Mouse (Mus musculus) intestine, embryonic 15.5 days (tissue): ENCODE data around the gene Zdhhc19. TPM values are rescaled to one million over a fixed set of nuclear protein-coding genes. Genes with fewer than 3 reads are reported as not detected.

Experiments used
- ATAC-seq: fragments of 200-750 bp; cut with Nextera tagmentation; 2 replicates; pipeline ENCODE4 v1.8.0; 2017; ENCODE audit warnings: moderate TSS enrichment, moderate library complexity
- H3K27ac ChIP-seq: fragments of 300-500 bp; sonication (generic); 2 replicates; pipeline ENCODE4 v1.5.1; 2015; ENCODE audit warnings: mild to moderate bottlenecking, inconsistent platforms
- H3K27me3 ChIP-seq: fragments of 300-500 bp; sonication (generic); replicated peaks from 2 replicates; pipeline ENCODE4 v1.6.1; 2015; ENCODE audit warnings: inconsistent platforms
- H3K36me3 ChIP-seq: fragments of 300-500 bp; sonication (generic); 2 replicates; pipeline ENCODE4 v1.6.1; 2015; ENCODE audit warnings: inconsistent platforms
- H3K4me1 ChIP-seq: fragments of 300-500 bp; sonication (generic); replicated peaks from 2 replicates; pipeline ENCODE4 v1.6.1; 2015; ENCODE audit warnings: inconsistent platforms
- H3K4me2 ChIP-seq: fragments of 300-500 bp; sonication (generic); replicated peaks from 2 replicates; pipeline ENCODE4 v1.6.1; 2015; ENCODE audit warnings: mild to moderate bottlenecking, inconsistent platforms
- H3K4me3 ChIP-seq: fragments of 300-500 bp; sonication (generic); replicated peaks from 2 replicates; pipeline ENCODE4 v1.5.1; 2015; ENCODE audit warnings: inconsistent platforms
- H3K9ac ChIP-seq: fragments of 300-500 bp; sonication (generic); 2 replicates; pipeline ENCODE4 v1.6.1; 2015; ENCODE audit warnings: inconsistent platforms
- H3K9me3 ChIP-seq: fragments of 300-500 bp; sonication (generic); 2 replicates; pipeline ENCODE4 v1.6.1; 2016; ENCODE audit warnings: inconsistent platforms
- WGBS: fragments of 180-500 bp; shearing (Covaris S2); methylation state at CpG from one replicate; pipeline ENCODE4 v1.1.7; 2015; 5-methylcytosine and 5-hydroxymethylcytosine counted together
- polyA plus RNA-seq: library from polyadenylated mRNA; unstranded; fragments of >200 nt; fragmentation: Nextera tagmentation; extraction: Ambion mirVana; gene quantifications from 2 replicates; pipeline ENCODE4 v1.2.1, GENCODE M21; 2015

Gene Zdhhc19
- polyA plus RNA-seq, 1 experiment from 2014 or later, result 1.1 TPM

- 85% methylated on average over 4 of the region's 4 CpGs for WGBS
Measured at GRCm38 (mm10) chr16:32586482-32586881, 90.4 kb downstream of the Zdhhc19 start.

GRCm38 (mm10) chr16:32588568-32588967 lies 92.5 kb downstream of the Zdhhc19 start:
- no peak overlapping the region for H3K9ac ChIP-seq
- no peak overlapping the region for H3K27ac ChIP-seq
- no peaks in the 10 kb centered on the region for H3K27me3 ChIP-seq
- H3K4me1 ChIP-seq, result no peaks in the 10 kb centered on the region
- no peaks in the 10 kb centered on the region for H3K36me3 ChIP-seq
- no peak overlapping the region for H3K4me3 ChIP-seq
- ATAC-seq, result peak; percentile 47; the same call in 1 of the 2 replicates
- H3K4me2 ChIP-seq, result no peak overlapping the region
- H3K9me3 ChIP-seq, result no peaks in the 10 kb centered on the region
- 81% methylated on average over 3 of the region's 3 CpGs for WGBS

More at GRCm38 (mm10) chr16:32586482-32586881, 90.4 kb downstream of the Zdhhc19 start:
- H3K4me2 ChIP-seq, result no peak overlapping the region
- no peaks in the 10 kb centered on the region for H3K4me1 ChIP-seq
- no peaks in the 10 kb centered on the region for H3K27me3 ChIP-seq
- no peaks in the 10 kb centered on the region for H3K36me3 ChIP-seq
- no peak for ATAC-seq
- H3K4me3 ChIP-seq, result no peak overlapping the region
- H3K9ac ChIP-seq, result no peak overlapping the region
- H3K9me3 ChIP-seq, result no peaks in the 10 kb centered on the region
- no peak overlapping the region for H3K27ac ChIP-seq

GRCm38 (mm10) chr16:32591521-32591920 lies 95.5 kb downstream of the Zdhhc19 start:
- H3K4me1 ChIP-seq, result no peaks in the 10 kb centered on the region
- no peak overlapping the region for H3K9ac ChIP-seq
- no peaks in the 10 kb centered on the region for H3K9me3 ChIP-seq
- ATAC-seq, result no peak
- H3K36me3 ChIP-seq, result no peaks in the 10 kb centered on the region
- H3K4me3 ChIP-seq, result no peak overlapping the region
- H3K27ac ChIP-seq, result no peak overlapping the region
- WGBS, result 87% methylated on average over 8 of the region's 8 CpGs
- no peaks in the 10 kb centered on the region for H3K27me3 ChIP-seq
- no peak overlapping the region for H3K4me2 ChIP-seq

GRCm38 (mm10) chr16:32593283-32593805 lies 97.3 kb downstream of the Zdhhc19 start:
- WGBS, result 82% methylated on average over 5 of the region's 5 CpGs
- ATAC-seq, result no peak
- no peak overlapping the region for H3K27ac ChIP-seq
- H3K4me2 ChIP-seq, result no peak overlapping the region
- H3K4me1 ChIP-seq, result no peaks in the 10 kb centered on the region
- H3K27me3 ChIP-seq, result no peaks in the 10 kb centered on the region
- H3K4me3 ChIP-seq, result no peak overlapping the region
- no peaks in the 10 kb centered on the region for H3K9me3 ChIP-seq
- no peak overlapping the region for H3K9ac ChIP-seq
- no peaks in the 10 kb centered on the region for H3K36me3 ChIP-seq

DNA sequence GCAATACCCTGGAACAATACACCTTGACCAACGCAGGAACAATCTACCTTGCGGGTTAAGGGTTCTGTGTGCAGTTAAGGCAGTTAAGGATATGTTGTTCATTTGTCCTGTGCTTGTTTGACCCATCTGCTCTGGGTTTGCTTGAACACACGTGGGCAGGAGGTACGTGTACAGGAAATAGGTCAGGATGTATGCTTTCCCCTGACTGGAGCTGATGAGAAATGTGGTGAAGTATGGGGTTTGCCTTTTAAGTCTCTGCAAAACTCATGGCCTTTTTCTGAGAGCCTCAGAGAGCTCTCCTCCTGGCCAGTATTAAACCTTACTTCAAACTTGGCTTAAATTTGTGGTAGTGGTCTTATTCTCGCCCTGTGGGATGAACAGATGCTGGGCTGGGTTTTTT lies 97.9 kb downstream of the Zdhhc19 start:
- WGBS, result 75% methylated on average over 5 of the region's 5 CpGs
- no peak for ATAC-seq

DNA sequence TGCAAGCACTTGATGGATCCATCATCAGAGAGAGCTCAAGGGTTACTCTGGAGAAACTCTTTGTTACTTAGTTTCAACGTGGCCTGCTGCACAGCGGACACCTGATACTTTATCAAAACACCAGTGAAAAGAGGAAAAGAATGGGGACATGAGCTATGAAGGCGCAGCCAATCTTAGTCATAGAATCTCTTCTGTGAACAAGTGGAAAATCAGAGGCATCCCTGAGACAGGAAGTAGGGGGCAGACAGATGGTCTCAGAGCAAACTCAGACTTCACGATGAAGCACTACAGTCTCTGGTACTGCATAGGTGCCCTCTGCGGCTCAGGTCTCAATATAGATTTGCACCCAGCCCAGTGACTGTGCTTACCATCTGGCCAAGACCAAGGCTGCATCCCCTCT lies 98.6 kb downstream of the Zdhhc19 start:
- Histone ChIP-seq H3K27ac (no peak overlapping the region), H3K36me3 (no peaks in the 10 kb centered on the region), H3K9ac (no peak overlapping the region), H3K9me3 (no peaks in the 10 kb centered on the region), H3K4me2 (no peak overlapping the region), H3K4me3 (no peak overlapping the region), H3K4me1 (no peaks in the 10 kb centered on the region), H3K27me3 (no peaks in the 10 kb centered on the region)
- WGBS, result 83% methylated on average over 5 of the region's 5 CpGs
- no peak for ATAC-seq

More for the DNA sequence above, 97.9 kb downstream of the Zdhhc19 start:
- no peaks in the 10 kb centered on the region for H3K27me3 ChIP-seq
- H3K9ac ChIP-seq, result no peak overlapping the region
- no peaks in the 10 kb centered on the region for H3K9me3 ChIP-seq
- H3K36me3 ChIP-seq, result no peaks in the 10 kb centered on the region
- no peaks in the 10 kb centered on the region for H3K4me1 ChIP-seq
- no peak overlapping the region for H3K4me2 ChIP-seq
- no peak overlapping the region for H3K27ac ChIP-seq
- no peak overlapping the region for H3K4me3 ChIP-seq

DNA sequence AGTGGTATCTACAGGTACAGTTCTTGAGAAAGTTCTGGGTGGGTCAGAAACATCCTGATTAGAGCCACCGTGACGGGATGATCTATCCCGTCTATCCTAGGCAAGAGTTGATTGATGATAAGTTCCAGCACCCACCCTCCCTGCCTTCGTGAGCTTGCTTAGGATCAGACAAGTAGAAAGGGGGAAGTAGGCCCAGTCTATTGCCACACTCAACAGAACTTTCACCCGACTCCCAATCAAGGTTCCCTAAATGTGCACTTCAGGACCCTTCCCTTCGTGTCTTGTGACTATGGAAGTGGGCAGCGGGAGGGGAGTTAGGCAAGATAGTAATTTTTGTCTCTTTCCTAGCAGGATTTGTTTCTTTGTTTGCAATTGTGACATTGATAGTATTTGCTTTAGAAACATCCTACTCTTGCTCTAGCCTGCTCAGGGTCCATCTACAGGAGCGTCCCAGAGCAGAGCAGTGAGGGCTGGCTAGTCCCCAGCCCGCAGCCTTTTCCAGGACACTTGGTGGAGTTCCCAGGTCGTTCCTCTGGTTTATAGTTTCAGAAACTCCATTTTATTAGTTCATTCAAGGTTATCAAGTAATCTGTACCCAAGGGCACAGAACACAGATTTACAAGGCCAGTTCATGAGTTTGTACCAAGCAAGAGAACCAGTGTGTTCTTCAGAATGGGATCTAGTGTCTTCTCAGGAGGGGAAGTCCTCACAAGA lies 99.2 kb downstream of the Zdhhc19 start:
- WGBS, result 80% methylated on average over 10 of the region's 10 CpGs

GRCm38 (mm10) chr16:32597909-32598381 lies 101.9 kb downstream of the Zdhhc19 start:
- Histone ChIP-seq H3K4me1 (no peaks in the 10 kb centered on the region), H3K9me3 (no peaks in the 10 kb centered on the region), H3K36me3 (no peaks in the 10 kb centered on the region), H3K4me3 (no peak overlapping the region), H3K4me2 (no peak overlapping the region), H3K27ac (no peak overlapping the region), H3K27me3 (no peaks in the 10 kb centered on the region), H3K9ac (no peak overlapping the region)
- WGBS, result 41% methylated on average over 4 of the region's 4 CpGs
- ATAC-seq, result no peak

More for the DNA sequence above, 99.2 kb downstream of the Zdhhc19 start:
- Histone ChIP-seq H3K9me3 (no peaks in the 10 kb centered on the region), H3K36me3 (no peaks in the 10 kb centered on the region), H3K4me1 (no peaks in the 10 kb centered on the region), H3K27me3 (no peaks in the 10 kb centered on the region), H3K4me3 (no peak overlapping the region), H3K27ac (no peak overlapping the region), H3K9ac (no peak overlapping the region), H3K4me2 (no peak overlapping the region)
- ATAC-seq, result no peak

- Histone ChIP-seq H3K27ac (no peak overlapping the region), H3K4me2 (no peak overlapping the region), H3K27me3 (no peaks in the 10 kb centered on the region), H3K9ac (no peak overlapping the region), H3K9me3 (no peaks in the 10 kb centered on the region), H3K36me3 (no peaks in the 10 kb centered on the region), H3K4me3 (no peak overlapping the region), H3K4me1 (no peaks in the 10 kb centered on the region)
- WGBS, result 89% methylated on average over 1 of the region's 1 CpGs
- no peak for ATAC-seq
Measured at GRCm38 (mm10) chr16:32599151-32599550, 103.1 kb downstream of the Zdhhc19 start.

GRCm38 (mm10) chr16:32602193-32602685 lies 106.2 kb downstream of the Zdhhc19 start:
- H3K27me3 ChIP-seq, result no peaks in the 10 kb centered on the region
- H3K36me3 ChIP-seq, result no peaks in the 10 kb centered on the region
- H3K9ac ChIP-seq, result no peak overlapping the region
- WGBS, result 70% methylated on average over 3 of the region's 3 CpGs
- H3K4me2 ChIP-seq, result no peak overlapping the region
- H3K27ac ChIP-seq, result no peak overlapping the region
- H3K4me1 ChIP-seq, result no peaks in the 10 kb centered on the region
- no peak overlapping the region for H3K4me3 ChIP-seq
- H3K9me3 ChIP-seq, result no peaks in the 10 kb centered on the region
- ATAC-seq, result no peak

- H3K4me3 ChIP-seq, result peak overlapping the region; percentile 77; the same call in 1 of the 2 replicates
- no peaks in the 10 kb centered on the region for H3K9me3 ChIP-seq
Measured at GRCm38 (mm10) chr16:32607562-32608343, 111.7 kb downstream of the Zdhhc19 start.

GRCm38 (mm10) chr16:32608344-32608711 lies 112.3 kb downstream of the Zdhhc19 start:
- Histone ChIP-seq H3K36me3 (no peaks in the 10 kb centered on the region), H3K4me1 (no peaks in the 10 kb centered on the region), H3K9me3 (no peaks in the 10 kb centered on the region), H3K4me3 (peak overlapping the region; percentile 77), H3K9ac (peak overlapping the region; percentile 84), H3K27me3 (no peaks in the 10 kb centered on the region), H3K27ac (peak overlapping the region; percentile 95), H3K4me2 (peak overlapping the region; percentile 78)
- ATAC-seq, result peak; percentile 75
- 5% methylated on average over 8 of the region's 8 CpGs for WGBS

More at GRCm38 (mm10) chr16:32607562-32608343, 111.7 kb downstream of the Zdhhc19 start:
- Histone ChIP-seq H3K4me2 (peak overlapping the region; percentile 78), H3K27me3 (no peaks in the 10 kb centered on the region), H3K4me1 (no peaks in the 10 kb centered on the region), H3K27ac (peak overlapping the region; percentile 95), H3K9ac (no peak overlapping the region; the same call in 1 of the 2 replicates), H3K36me3 (no peaks in the 10 kb centered on the region)
- no peak for ATAC-seq
- 43% methylated on average over 7 of the region's 7 CpGs for WGBS
